Mouse (Mus musculus) gastrocnemius, postnatal 25 days (tissue): ENCODE data around the gene T2. TPM values are rescaled to one million over a fixed set of nuclear protein-coding genes. Genes with fewer than 3 reads are reported as not detected.

Experiments used
- DNase-seq: peaks from one replicate; pipeline ENCODE4 v3.0.0; 2022
- total RNA-seq, 2 experiments: library from RNA; stranded (reverse); gene quantifications; 1 replicate in 1 of 2; 2 replicates in 1 of 2; pipeline ENCODE4 v1.2.3; 2021

Gene T2
- total RNA-seq, 2 experiments from 2014 or later: not detected

- no peak for DNase-seq
Observed at GRCm38 (mm10) chr17:8420739-8421138, 64.9 kb downstream of the T2 start.

GRCm38 (mm10) chr17:8421517-8421916, 65.7 kb downstream of the T2 start:
- no peak for DNase-seq

GRCm38 (mm10) chr17:8423283-8423682, 67.5 kb downstream of the T2 start:
- no peak for DNase-seq

- no peak for DNase-seq
Observed at GRCm38 (mm10) chr17:8429436-8429835, 73.6 kb downstream of the T2 start.

GRCm38 (mm10) chr17:8429896-8430295, 74.1 kb downstream of the T2 start:
- DNase-seq: no peak

GRCm38 (mm10) chr17:8432179-8432800, 76.5 kb downstream of the T2 start:
- DNase-seq: no peak

- DNase-seq: no peak
Observed at GRCm38 (mm10) chr17:8433121-8433977, 77.6 kb downstream of the T2 start.

GRCm38 (mm10) chr17:8433978-8434960, 78.5 kb downstream of the T2 start, which contains the start of gene T:
Gene T, plus strand, starts transcription at chr17:8434423.
- no peak for DNase-seq

GRCm38 (mm10) chr17:8436184-8436583, 80.4 kb downstream of the T2 start:
- no peak for DNase-seq

- no peak for DNase-seq
Observed at GRCm38 (mm10) chr17:8444062-8444461, 88.3 kb downstream of the T2 start.

- no peak for DNase-seq
Observed at GRCm38 (mm10) chr17:8447676-8448192, 91.9 kb downstream of the T2 start.

GRCm38 (mm10) chr17:8448324-8448723, 92.5 kb downstream of the T2 start:
- no peak for DNase-seq

GRCm38 (mm10) chr17:8455196-8455595, 99.4 kb downstream of the T2 start:
- no peak for DNase-seq

GRCm38 (mm10) chr17:8455601-8456000, 99.8 kb downstream of the T2 start:
- no peak for DNase-seq

GRCm38 (mm10) chr17:8456856-8457460, 101.2 kb downstream of the T2 start:
- no peak for DNase-seq

- DNase-seq: no peak
Observed at GRCm38 (mm10) chr17:8461568-8461967, 105.8 kb downstream of the T2 start.

GRCm38 (mm10) chr17:8463482-8464128, 107.8 kb downstream of the T2 start:
- DNase-seq: no peak

GRCm38 (mm10) chr17:8467771-8468170, 112.0 kb downstream of the T2 start:
- no peak for DNase-seq

- peak; percentile 25 for DNase-seq
Observed at GRCm38 (mm10) chr17:8468716-8469344, 113.0 kb downstream of the T2 start.
